Mouse (Mus musculus) lung, postnatal 36 days (tissue): ENCODE results near the gene Col1a1.
A peak's percentile ranks its signal among the peaks of the same experiment; 100 is the strongest.
"Not testable (repeated sequence)": the region's sequence is repeated elsewhere in the genome, so short reads cannot be mapped to it uniquely, and the experiment has no call there.

Experiments
- DNase-seq: peaks from one replicate; pipeline ENCODE4 v3.0.0; 2022; ENCODE audit warnings: mixed read lengths

Gene Col1a1

GRCm38 (mm10) chr11:94939280-94939679 is 3.3 kb downstream of the Col1a1 start:
- peak; percentile 89 for DNase-seq

- no peak for DNase-seq
These were observed 5.1 kb downstream of the Col1a1 start for GRCm38 (mm10) chr11:94941121-94941520.

- DNase-seq = no peak
These were observed 5.8 kb downstream of the Col1a1 start for GRCm38 (mm10) chr11:94941776-94942175.

GRCm38 (mm10) chr11:94942282-94943023 is 6.4 kb downstream of the Col1a1 start:
- DNase-seq = peak; percentile 75

GRCm38 (mm10) chr11:94943054-94943453 is 7.0 kb downstream of the Col1a1 start:
- no peak for DNase-seq

GRCm38 (mm10) chr11:94944295-94944694 is 8.3 kb downstream of the Col1a1 start:
- no peak for DNase-seq

- no peak for DNase-seq
These were observed 9.2 kb downstream of the Col1a1 start for GRCm38 (mm10) chr11:94945236-94945635.

- no peak for DNase-seq
These were observed 16.1 kb downstream of the Col1a1 start for GRCm38 (mm10) chr11:94952169-94952568.

- no peak for DNase-seq
These were observed 19.1 kb downstream of the Col1a1 start for GRCm38 (mm10) chr11:94955103-94955502.

GRCm38 (mm10) chr11:94957693-94958064 is 21.7 kb downstream of the Col1a1 start:
- peak; percentile 63 for DNase-seq

- peak; percentile 93 for DNase-seq
These were observed 22.2 kb downstream of the Col1a1 start for GRCm38 (mm10) chr11:94958065-94958858.

GRCm38 (mm10) chr11:94962534-94963101 is 26.6 kb downstream of the Col1a1 start:
- no peak for DNase-seq

GRCm38 (mm10) chr11:94967419-94967818 is 31.4 kb downstream of the Col1a1 start, which contains the start of gene Hils1:
Gene Hils1, plus strand, starts transcription at chr11:94967593.
- no peak for DNase-seq

- no peak for DNase-seq
These were observed 32.2 kb downstream of the Col1a1 start for GRCm38 (mm10) chr11:94968187-94968586.

- DNase-seq = not testable (repeated sequence)
These were observed 33.7 kb downstream of the Col1a1 start for GRCm38 (mm10) chr11:94969709-94970108.

GRCm38 (mm10) chr11:94970210-94970943 is 34.4 kb downstream of the Col1a1 start:
- peak; percentile 91 for DNase-seq

GRCm38 (mm10) chr11:94971895-94972615 is 36.0 kb downstream of the Col1a1 start:
- DNase-seq = no peak

- no peak for DNase-seq
These were observed 36.9 kb downstream of the Col1a1 start for GRCm38 (mm10) chr11:94972887-94973286.

GRCm38 (mm10) chr11:94973313-94973712 is 37.3 kb downstream of the Col1a1 start:
- DNase-seq = no peak

GRCm38 (mm10) chr11:94974951-94975350 is 38.9 kb downstream of the Col1a1 start:
- DNase-seq = no peak

- DNase-seq = no peak
These were observed 40.2 kb downstream of the Col1a1 start, which contains the start of gene Sgca for GRCm38 (mm10) chr11:94976199-94976598. Gene Sgca, minus strand, starts transcription at chr11:94976327.
